Comparison of ENCODE assay signal across 11 mouse cellular contexts in genomic region chr2:142264697-142265096, GRCm38 (mm10).
"Had no signal": no experiment of that assay in that cellular context is flagged by ENCODE, and none has a peak within 500 bp of the region (broad histone marks: within the 10 kb centered on the region; RNA-seq: fewer than 3 reads in every experiment).

No protein-coding gene starts in this region.

- DNase-seq: right cerebral cortex, adult 18-20 months; right cerebral cortex, postnatal 14 days; right cerebral cortex, postnatal 25 days; right cerebral cortex, postnatal 4 days; spleen, adult 18-20 months; thymus, adult 18-20 months; thymus, adult 2 months; thymus, postnatal 14 days; thymus, postnatal 25 days; thymus, postnatal 36 days; thymus, postnatal 4 days had no signal
